Mouse (Mus musculus) midbrain, embryonic 16.5 days (tissue): ENCODE results near the gene St6galnac3. TPM values are rescaled to one million over a fixed set of nuclear protein-coding genes. Genes with fewer than 3 reads are reported as not detected.

ENCODE experiments used
- ATAC-seq: fragments of 200-750 bp; cut with Nextera tagmentation; 2 replicates; pipeline ENCODE4 v1.8.0; 2017; ENCODE audit warnings: moderate TSS enrichment
- H3K27ac ChIP-seq: fragments of 300-500 bp; sonication (generic); 2 replicates; pipeline ENCODE4 v1.5.1; 2014; ENCODE audit warnings: mild to moderate bottlenecking, low read length, mixed read lengths
- H3K27me3 ChIP-seq: fragments of 300-500 bp; sonication (generic); 2 replicates; pipeline ENCODE4 v1.6.1; 2014; ENCODE audit warnings: low read depth, low read length, mixed read lengths; ENCODE audit not compliant: control insufficient read depth, insufficient read depth
- H3K36me3 ChIP-seq: fragments of 300-500 bp; sonication (generic); 2 replicates; pipeline ENCODE4 v1.6.1; 2014; ENCODE audit warnings: mild to moderate bottlenecking, low read length, moderate library complexity, mixed read lengths; ENCODE audit not compliant: control insufficient read depth, insufficient read depth
- H3K4me1 ChIP-seq: fragments of 300-500 bp; sonication (generic); 2 replicates; pipeline ENCODE4 v1.6.1; 2014; ENCODE audit warnings: mild to moderate bottlenecking, low read length, mixed read lengths; ENCODE audit not compliant: control insufficient read depth, insufficient read depth
- H3K4me2 ChIP-seq: fragments of 300-500 bp; sonication (generic); 2 replicates; pipeline ENCODE4 v1.6.1; 2014; ENCODE audit warnings: mild to moderate bottlenecking, low read length, mixed read lengths
- H3K4me3 ChIP-seq: fragments of 300-500 bp; sonication (generic); 2 replicates; pipeline ENCODE4 v1.5.1; 2014; ENCODE audit warnings: low read depth, mild to moderate bottlenecking, low read length, moderate library complexity, mixed read lengths
- H3K9ac ChIP-seq: fragments of 300-500 bp; sonication (generic); 2 replicates; pipeline ENCODE4 v1.6.1; 2014; ENCODE audit warnings: low read depth, low read length, mixed read lengths
- H3K9me3 ChIP-seq: fragments of 300-500 bp; sonication (generic); replicated peaks from 2 replicates; pipeline ENCODE4 v1.6.1; 2014; ENCODE audit warnings: mild to moderate bottlenecking, low read length, mixed read lengths; ENCODE audit not compliant: control insufficient read depth, poor library complexity, severe bottlenecking
- WGBS: fragments of 180-500 bp; shearing (Covaris S2); extraction: QIAGEN DNeasy Blood & Tissue Kit; methylation state at CpG from one replicate; pipeline ENCODE4 v1.1.7; 2014; 5-methylcytosine and 5-hydroxymethylcytosine counted together
- microRNA-seq: library from miRNA; unstranded; fragments of <30 nt; microRNA quantifications from one replicate; pipeline ENCODE4, GENCODE M21; 2017
- polyA plus RNA-seq: library from polyadenylated mRNA; unstranded; fragments of >200 nt; fragmentation: Nextera tagmentation; extraction: Ambion mirVana; gene quantifications from 2 replicates; pipeline ENCODE4 v1.2.1, GENCODE M21; 2015

St6galnac3 gene
- polyA plus RNA-seq, 1 experiment from 2014 or later: 19.1 TPM

DNA sequence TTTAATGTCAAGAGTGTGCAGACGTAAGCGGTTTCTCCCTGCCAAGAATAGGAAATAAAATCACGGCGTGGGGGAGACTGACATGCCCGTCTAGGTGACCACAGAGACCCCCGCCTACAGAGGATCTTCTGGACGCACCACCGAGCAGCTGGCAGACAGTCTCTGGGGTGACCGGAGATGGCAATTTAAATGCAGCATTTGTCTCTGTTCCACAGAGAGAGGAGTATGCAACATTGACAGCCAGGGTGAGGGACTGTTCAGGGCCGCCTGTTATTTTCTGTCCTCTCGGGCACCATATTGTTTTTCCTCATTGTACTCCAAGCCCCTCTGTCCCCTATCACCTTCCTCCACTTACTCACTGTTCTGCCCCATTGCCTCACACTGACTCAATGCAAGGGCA is 555.2 kb downstream of the St6galnac3 start:
- H3K27me3 ChIP-seq: no peaks in the 10 kb centered on the region
- no peaks in the 10 kb centered on the region for H3K9me3 ChIP-seq
- H3K36me3 ChIP-seq: no peaks in the 10 kb centered on the region
- no peaks in the 10 kb centered on the region for H3K4me1 ChIP-seq
- ATAC-seq: no peak
- H3K4me3 ChIP-seq: no peak overlapping the region
- no peak overlapping the region for H3K9ac ChIP-seq
- H3K27ac ChIP-seq: no peak overlapping the region
- 72% methylated on average over 11 of the region's 11 CpGs for WGBS
- no peak overlapping the region for H3K4me2 ChIP-seq

GRCm38 (mm10) chr3:153161676-153162075 is 563.3 kb downstream of the St6galnac3 start:
- Histone ChIP-seq H3K4me1 (no peaks in the 10 kb centered on the region), H3K4me2 (no peak overlapping the region), H3K27ac (no peak overlapping the region), H3K9ac (no peak overlapping the region), H3K9me3 (no peaks in the 10 kb centered on the region), H3K4me3 (no peak overlapping the region), H3K27me3 (no peaks in the 10 kb centered on the region), H3K36me3 (no peaks in the 10 kb centered on the region)
- no peak for ATAC-seq
- WGBS: 78% methylated on average over 9 of the region's 9 CpGs

- 0 out of 2 replicates have a peak, but pooled peaks have one; percentile 32 for ATAC-seq
- H3K9ac ChIP-seq: no peak overlapping the region
- no peaks in the 10 kb centered on the region for H3K27me3 ChIP-seq
- H3K4me1 ChIP-seq: no peaks in the 10 kb centered on the region
- 76% methylated on average over 5 of the region's 5 CpGs for WGBS
- no peak overlapping the region for H3K27ac ChIP-seq
- H3K36me3 ChIP-seq: no peaks in the 10 kb centered on the region
- no peak overlapping the region for H3K4me2 ChIP-seq
- no peaks in the 10 kb centered on the region for H3K9me3 ChIP-seq
- no peak overlapping the region for H3K4me3 ChIP-seq
Observed at GRCm38 (mm10) chr3:153160683-153161082, 564.3 kb downstream of the St6galnac3 start.

DNA sequence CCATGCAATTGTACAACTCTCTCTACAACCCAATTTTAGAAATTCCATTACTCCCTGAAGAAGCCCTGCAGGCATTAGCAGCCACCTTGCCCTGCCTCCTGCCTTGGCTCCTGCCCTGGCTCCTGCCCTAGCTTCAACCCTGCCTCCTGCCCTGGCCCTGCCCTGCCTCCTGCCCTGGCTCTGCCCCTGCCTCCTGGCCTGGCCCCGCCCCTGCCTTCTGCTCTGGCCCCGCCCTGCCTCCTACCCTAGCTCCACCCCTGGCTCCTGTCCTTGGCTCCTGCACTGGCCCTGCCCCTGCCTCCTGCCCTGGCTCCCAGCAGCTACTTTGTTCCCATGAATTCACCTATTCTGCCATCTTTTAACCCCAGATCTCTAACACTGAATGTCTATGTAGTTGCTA is 576.1 kb downstream of the St6galnac3 start:
- WGBS: 0% methylated on average over 2 of the region's 2 CpGs
- no peak for ATAC-seq
- Histone ChIP-seq H3K27ac (no peak overlapping the region), H3K36me3 (no peaks in the 10 kb centered on the region), H3K27me3 (no peaks in the 10 kb centered on the region), H3K9ac (no peak overlapping the region), H3K9me3 (no peaks in the 10 kb centered on the region), H3K4me1 (no peaks in the 10 kb centered on the region), H3K4me2 (no peak overlapping the region), H3K4me3 (no peak overlapping the region)

Small RNA genes lying within 50 kb of the gene (microRNA-seq; reads per million reads assigned to microRNA genes)
- not detected for gene Gm27405

Other genes starting within 250 kb of the St6galnac3 start
- gene Asb17, start 119.0 kb upstream of the St6galnac3 start, polyA plus RNA-seq: 0.09 TPM in 1 of 2 replicates, not detected in the other
- gene Msh4, start 181.0 kb upstream of the St6galnac3 start, polyA plus RNA-seq: 0.15 and 0.32 TPM in 2 replicates
- gene Rabggtb, start 187.8 kb upstream of the St6galnac3 start, polyA plus RNA-seq: 49.3 and 56.5 TPM in 2 replicates
- gene Acadm, start 219.5 kb upstream of the St6galnac3 start, polyA plus RNA-seq: 56.7 and 65.6 TPM in 2 replicates
- 9.3 and 10.8 TPM in 2 replicates for gene Slc44a5, start 248.3 kb upstream of the St6galnac3 start, polyA plus RNA-seq